Mouse (Mus musculus) intestine, embryonic 14.5 days (tissue): ENCODE data around the gene Cd248. TPM values are rescaled to one million over a fixed set of nuclear protein-coding genes. Genes with fewer than 3 reads are reported as not detected.

Source experiments
- ATAC-seq: fragments of 200-750 bp; cut with Nextera tagmentation; replicated peaks from 2 replicates; pipeline ENCODE4 v1.8.0; 2017; ENCODE audit warnings: low read depth, moderate number of reproducible peaks, moderate TSS enrichment, moderate library complexity; ENCODE audit not compliant: low FRiP score, low TSS enrichment
- DNase-seq: peaks from one replicate; pipeline ENCODE4 v3.0.0-alpha.2; 2018; ENCODE audit warnings: low spot score
- H3K27ac ChIP-seq: fragments of 300-500 bp; sonication (generic); 2 replicates; pipeline ENCODE4 v1.5.1; 2014; ENCODE audit warnings: low read depth, mild to moderate bottlenecking, control low read depth
- H3K27me3 ChIP-seq: fragments of 300-500 bp; sonication (generic); replicated peaks from 2 replicates; pipeline ENCODE4 v1.6.1; 2014; ENCODE audit warnings: low read length, control low read depth; ENCODE audit not compliant: control insufficient read depth, insufficient read depth
- H3K36me3 ChIP-seq: fragments of 300-500 bp; sonication (generic); 2 replicates; pipeline ENCODE4 v1.6.1; 2014; ENCODE audit warnings: low read length, control low read depth; ENCODE audit not compliant: control insufficient read depth, insufficient read depth
- H3K4me1 ChIP-seq: fragments of 300-500 bp; sonication (generic); replicated peaks from 2 replicates; pipeline ENCODE4 v1.6.1; 2014; ENCODE audit warnings: low read length, control low read depth, mixed read lengths; ENCODE audit not compliant: control insufficient read depth, insufficient read depth
- H3K4me2 ChIP-seq: fragments of 300-500 bp; sonication (generic); 2 replicates; pipeline ENCODE4 v1.6.1; 2014; ENCODE audit warnings: low read length
- H3K4me3 ChIP-seq: fragments of 300-500 bp; sonication (generic); 2 replicates; pipeline ENCODE4 v1.5.1; 2014; ENCODE audit warnings: low read depth, low read length, control low read depth, mixed read lengths
- H3K9ac ChIP-seq: fragments of 300-500 bp; sonication (generic); 2 replicates; pipeline ENCODE4 v1.6.1; 2014; ENCODE audit warnings: mild to moderate bottlenecking, low read length
- H3K9me3 ChIP-seq: fragments of 300-500 bp; sonication (generic); 2 replicates; pipeline ENCODE4 v1.6.1; 2016; ENCODE audit warnings: low read length, control low read depth; ENCODE audit not compliant: control insufficient read depth
- WGBS: fragments of 180-500 bp; shearing (Covaris S2); extraction: QIAGEN DNeasy Blood & Tissue Kit; methylation state at CpG from one replicate; pipeline ENCODE4 v1.1.7; 2014; 5-methylcytosine and 5-hydroxymethylcytosine counted together
- polyA plus RNA-seq: library from polyadenylated mRNA; unstranded; fragments of >200 nt; fragmentation: Nextera tagmentation; extraction: Ambion mirVana; gene quantifications from 2 replicates; pipeline ENCODE4 v1.2.1, GENCODE M21; 2014

Cd248 gene
- polyA plus RNA-seq, 1 experiment from 2014 or later = 69.8 TPM

DNA sequence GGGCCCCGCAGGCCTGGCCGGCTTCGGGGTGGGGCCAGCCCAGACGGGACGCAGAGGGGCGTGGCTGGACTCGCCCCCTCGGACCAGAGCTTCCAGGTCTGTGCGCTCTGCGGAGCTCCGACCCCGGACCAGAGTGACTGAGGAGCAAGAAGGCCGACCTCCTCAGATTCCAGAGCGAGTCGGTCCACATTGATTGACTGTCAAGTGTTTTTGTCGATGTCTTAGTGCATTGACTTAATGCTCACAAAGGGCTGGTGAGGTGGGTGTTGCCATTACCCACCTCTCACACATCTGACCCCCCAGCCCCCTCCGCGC lies 50.5 kb downstream of the Cd248 start, which contains the start of gene Klc2:
Klc2 (minus strand) TSS at position 177 of the 315 bp plus-strand sequence.
- ATAC-seq (peak; percentile 95), DNase-seq (no peak)
- H3K4me1 ChIP-seq = peaks cover 11% of the 10 kb centered on the region; the same call in 1 of the 2 replicates
- peak within 1 kb of the TSS; percentile 68 for H3K9ac ChIP-seq
- H3K27ac ChIP-seq = peak within 1 kb of the TSS; percentile 84
- H3K4me3 ChIP-seq = peak within 1 kb of the TSS; percentile 86
- H3K36me3 ChIP-seq = peaks cover 8% of the 10 kb centered on the region; the same call in 1 of the 2 replicates
- WGBS = under 1% methylated on average over 18 of the region's 18 CpGs
- no peaks in the 10 kb centered on the region for H3K9me3 ChIP-seq
- H3K4me2 ChIP-seq = peak within 1 kb of the TSS; percentile 84
- H3K27me3 ChIP-seq = no peaks in the 10 kb centered on the region

Other genes starting within 250 kb of the Cd248 start
- gene Ccs, start 228.7 kb upstream of the Cd248 start, polyA plus RNA-seq = 48.8 and 49.3 TPM in 2 replicates
- gene Ccdc87, start 228.7 kb upstream of the Cd248 start, polyA plus RNA-seq = 0.17 TPM in 1 of 2 replicates, not detected in the other
- gene Ctsf, start 212.9 kb upstream of the Cd248 start, polyA plus RNA-seq = 24.0 and 24.9 TPM in 2 replicates
- gene Actn3, start 190.2 kb upstream of the Cd248 start, polyA plus RNA-seq = 0.87 and 1.4 TPM in 2 replicates
- gene Zdhhc24, start 189.4 kb upstream of the Cd248 start, polyA plus RNA-seq = 9.7 and 10.9 TPM in 2 replicates
- 3.2 and 5.2 TPM in 2 replicates for gene Bbs1, start 161.4 kb upstream of the Cd248 start, polyA plus RNA-seq
- 109 and 116 TPM in 2 replicates for gene Dpp3, start 139.8 kb upstream of the Cd248 start, polyA plus RNA-seq
- 2.2 and 2.5 TPM in 2 replicates for gene Peli3, start 125.0 kb upstream of the Cd248 start, polyA plus RNA-seq
- 119 and 127 TPM in 2 replicates for gene Mrpl11, start 105.9 kb upstream of the Cd248 start, polyA plus RNA-seq
- 0.31 and 0.42 TPM in 2 replicates for gene Npas4, start 77.8 kb upstream of the Cd248 start, polyA plus RNA-seq
- gene Slc29a2, start 44.2 kb upstream of the Cd248 start, polyA plus RNA-seq = 6.8 and 7.0 TPM in 2 replicates
- 39.1 and 45.2 TPM in 2 replicates for gene B4gat1, start 29.3 kb upstream of the Cd248 start, polyA plus RNA-seq
- 1.1 and 1.6 TPM in 2 replicates for gene AC124502.3, start 29.2 kb upstream of the Cd248 start, polyA plus RNA-seq
- 49.6 and 50.8 TPM in 2 replicates for gene Brms1, start 26.7 kb upstream of the Cd248 start, polyA plus RNA-seq
- 2.6 and 3.8 TPM in 2 replicates for gene Rin1, start 17.6 kb upstream of the Cd248 start, polyA plus RNA-seq
- gene Tmem151a, start 17.5 kb downstream of the Cd248 start, polyA plus RNA-seq = 7.1 and 8.2 TPM in 2 replicates
- gene Yif1a, start 20.5 kb downstream of the Cd248 start, polyA plus RNA-seq = 111 and 114 TPM in 2 replicates
- 22.3 and 22.9 TPM in 2 replicates for gene Cnih2, start 30.4 kb downstream of the Cd248 start, polyA plus RNA-seq
- gene Rab1b, start 39.0 kb downstream of the Cd248 start, polyA plus RNA-seq = 246 and 252 TPM in 2 replicates
- gene Klc2, start 50.5 kb downstream of the Cd248 start, polyA plus RNA-seq = 16.8 and 19.0 TPM in 2 replicates
- gene Pacs1, start 205.0 kb downstream of the Cd248 start, polyA plus RNA-seq = 22.9 and 23.4 TPM in 2 replicates
- 321 and 334 TPM in 2 replicates for gene Sf3b2, start 227.4 kb downstream of the Cd248 start, polyA plus RNA-seq
- gene Gal3st3, start 230.3 kb downstream of the Cd248 start, polyA plus RNA-seq = 2.9 and 3.3 TPM in 2 replicates